Mouse (Mus musculus): ENCODE results near the gene Mon1b.

Gene Mon1b

DNA sequence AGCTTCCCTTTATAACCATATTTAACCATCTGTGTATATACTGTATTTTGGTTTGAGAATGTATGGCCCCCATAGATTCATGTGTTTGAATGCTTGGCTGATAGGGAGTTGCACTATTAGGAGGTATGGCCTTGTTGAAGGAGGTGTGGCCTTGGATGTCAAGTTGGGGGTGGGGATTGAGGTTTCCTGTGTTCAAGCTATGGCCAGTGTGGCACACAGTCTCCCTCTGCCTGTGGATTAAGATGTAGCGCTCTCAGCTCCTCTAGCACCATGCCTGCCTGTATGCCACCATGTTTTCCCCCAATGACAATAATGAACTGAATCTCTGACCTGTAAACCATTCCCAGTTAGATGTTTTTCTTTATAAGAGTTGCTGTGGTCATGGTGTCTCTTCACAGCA lies 24.7 kb downstream of the Mon1b start:
- DNase-seq (ENCODE audit: low read depth, low spot score) = no peak
- Histone ChIP-seq H3K36me3 (ENCODE audit: control insufficient read depth, insufficient read depth, low read length, poor library complexity, severe bottlenecking) (no peaks in the 10 kb centered on the region), H3K27me3 (ENCODE audit: control insufficient read depth, insufficient read depth, low read length, poor library complexity, severe bottlenecking) (no peaks in the 10 kb centered on the region)

DNA sequence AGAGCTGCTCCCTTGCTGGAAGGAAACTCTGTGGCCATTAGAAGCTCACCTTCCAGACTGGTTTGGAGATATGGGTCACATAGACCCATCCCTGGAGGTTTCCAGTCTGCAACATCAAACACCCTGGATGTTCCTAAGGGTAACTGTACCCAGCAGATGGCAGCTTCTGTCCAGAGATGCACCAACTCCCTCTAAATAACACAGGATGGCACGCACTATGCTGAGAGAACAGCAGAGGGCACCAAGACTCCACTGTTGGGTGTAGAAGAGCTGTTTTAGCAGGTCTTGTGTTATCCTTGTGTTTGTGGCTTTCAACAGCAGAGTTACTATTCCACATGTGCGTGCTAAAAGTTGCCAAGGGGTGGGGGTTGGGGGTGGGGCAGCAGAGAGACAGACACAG lies 29.2 kb downstream of the Mon1b start:
- Histone ChIP-seq H3K27me3 (ENCODE audit: control insufficient read depth, insufficient read depth, low read length, poor library complexity, severe bottlenecking) (no peaks in the 10 kb centered on the region), H3K36me3 (ENCODE audit: control insufficient read depth, insufficient read depth, low read length, poor library complexity, severe bottlenecking) (no peaks in the 10 kb centered on the region)
- peak; percentile 32 for DNase-seq (ENCODE audit: low read depth, low spot score)

DNA sequence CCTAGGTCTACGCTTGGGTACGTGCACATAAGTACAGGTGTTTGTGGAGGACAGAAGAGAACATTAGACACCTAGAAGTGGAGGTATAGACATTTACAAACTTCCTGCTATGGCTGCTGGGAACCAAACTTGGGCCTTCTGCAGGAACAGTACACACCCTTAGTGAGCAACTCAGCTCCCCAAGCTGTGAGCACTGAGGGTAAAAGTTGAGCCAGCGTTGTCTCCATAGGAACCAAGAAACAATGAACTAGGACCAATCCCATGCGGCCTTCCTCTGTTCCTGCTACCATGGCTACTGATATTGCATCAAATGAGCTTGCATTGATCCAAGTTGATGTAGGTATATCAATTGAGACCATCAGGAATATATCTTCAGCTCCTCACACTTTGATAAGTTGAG lies 29.6 kb downstream of the Mon1b start:
- no peaks in the 10 kb centered on the region for H3K27me3 ChIP-seq (ENCODE audit: control insufficient read depth, insufficient read depth, low read length, poor library complexity, severe bottlenecking)
- no peaks in the 10 kb centered on the region for H3K36me3 ChIP-seq (ENCODE audit: control insufficient read depth, insufficient read depth, low read length, poor library complexity, severe bottlenecking)
- no peak for DNase-seq (ENCODE audit: low read depth, low spot score)

DNA sequence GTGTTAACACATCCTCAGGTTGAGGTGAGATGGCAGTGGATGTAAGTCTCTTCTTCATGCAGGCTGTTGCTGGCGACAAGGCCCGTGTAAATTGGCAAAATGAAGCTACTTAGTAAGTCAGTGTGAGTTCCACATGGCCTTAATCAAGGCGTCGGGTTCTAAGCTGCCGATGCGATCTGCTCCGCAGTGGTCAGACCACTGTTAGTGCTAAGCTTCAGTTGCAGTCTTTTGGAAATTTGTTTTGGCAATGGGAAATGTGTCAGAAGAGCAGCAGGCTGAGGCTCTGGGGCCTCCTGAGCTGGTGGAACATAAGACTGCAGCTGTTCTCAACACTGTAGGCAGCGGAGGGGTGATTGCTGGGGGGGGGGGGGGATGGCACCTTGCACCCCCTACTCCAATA lies 30.6 kb downstream of the Mon1b start:
- Histone ChIP-seq H3K36me3 (ENCODE audit: control insufficient read depth, insufficient read depth, low read length, poor library complexity, severe bottlenecking) (no peaks in the 10 kb centered on the region), H3K27me3 (ENCODE audit: control insufficient read depth, insufficient read depth, low read length, poor library complexity, severe bottlenecking) (no peaks in the 10 kb centered on the region)
- no peak for DNase-seq (ENCODE audit: low read depth, low spot score)

DNA sequence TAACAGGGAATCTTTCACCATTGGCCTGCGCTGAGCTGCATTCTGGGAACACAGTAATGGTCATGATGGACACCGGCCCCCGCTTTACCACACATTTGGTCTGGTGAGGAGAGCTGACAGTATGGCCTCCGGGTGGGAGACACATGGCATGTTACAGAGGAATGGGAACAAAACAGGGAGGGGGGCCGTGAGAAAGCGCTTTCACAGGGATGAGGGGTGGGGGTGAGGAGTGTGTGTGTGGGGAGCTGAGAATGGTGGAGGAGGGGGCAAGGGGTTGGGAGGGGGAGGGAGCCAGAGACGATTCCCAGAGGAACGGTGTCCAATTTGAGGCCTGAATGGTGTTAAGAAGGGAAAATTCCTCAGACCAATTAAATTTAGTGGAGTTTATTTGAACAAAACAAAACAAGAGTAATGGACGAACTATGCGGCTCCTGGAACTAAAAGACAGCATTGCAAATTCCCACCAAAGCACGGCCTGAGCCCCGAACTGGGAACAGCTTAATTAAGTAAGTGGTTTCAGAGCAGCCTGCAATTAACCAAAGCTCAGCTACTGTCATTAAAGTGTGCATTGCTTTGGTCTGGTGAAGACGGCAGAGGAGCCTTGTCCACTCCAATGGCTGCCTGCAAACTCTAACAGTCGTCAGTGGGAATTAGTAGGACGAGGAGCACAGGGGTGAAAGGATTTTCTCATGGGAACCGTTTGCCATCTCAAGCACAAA lies 31.5 kb downstream of the Mon1b start:
- no peak for DNase-seq (ENCODE audit: low read depth, low spot score)
- Histone ChIP-seq H3K27me3 (ENCODE audit: control insufficient read depth, insufficient read depth, low read length, poor library complexity, severe bottlenecking) (no peaks in the 10 kb centered on the region), H3K36me3 (ENCODE audit: control insufficient read depth, insufficient read depth, low read length, poor library complexity, severe bottlenecking) (no peaks in the 10 kb centered on the region)

DNA sequence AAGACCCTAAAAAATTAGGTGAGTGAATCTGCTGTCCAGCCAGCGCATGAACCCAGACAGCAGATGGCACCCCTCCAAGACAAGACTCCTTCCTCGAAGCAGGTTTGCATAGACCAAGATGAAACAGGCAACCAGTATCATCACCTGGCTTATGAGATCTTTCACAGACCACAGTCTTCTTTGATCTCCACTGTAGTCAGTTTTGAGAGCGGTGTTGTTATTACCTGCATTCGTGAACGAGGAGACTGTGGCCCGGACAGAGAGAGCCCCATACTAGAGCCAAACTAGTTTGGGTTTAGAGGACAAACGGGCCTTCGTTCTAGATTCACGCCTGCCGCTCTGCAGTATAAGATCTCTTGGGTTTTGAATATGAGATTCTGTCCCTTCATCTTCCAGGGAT lies 34.5 kb downstream of the Mon1b start:
- no peak for DNase-seq (ENCODE audit: low read depth, low spot score)
- H3K36me3 ChIP-seq (ENCODE audit: control insufficient read depth, insufficient read depth, low read length, poor library complexity, severe bottlenecking) = no peaks in the 10 kb centered on the region
- H3K27me3 ChIP-seq (ENCODE audit: control insufficient read depth, insufficient read depth, low read length, poor library complexity, severe bottlenecking) = no peaks in the 10 kb centered on the region

DNA sequence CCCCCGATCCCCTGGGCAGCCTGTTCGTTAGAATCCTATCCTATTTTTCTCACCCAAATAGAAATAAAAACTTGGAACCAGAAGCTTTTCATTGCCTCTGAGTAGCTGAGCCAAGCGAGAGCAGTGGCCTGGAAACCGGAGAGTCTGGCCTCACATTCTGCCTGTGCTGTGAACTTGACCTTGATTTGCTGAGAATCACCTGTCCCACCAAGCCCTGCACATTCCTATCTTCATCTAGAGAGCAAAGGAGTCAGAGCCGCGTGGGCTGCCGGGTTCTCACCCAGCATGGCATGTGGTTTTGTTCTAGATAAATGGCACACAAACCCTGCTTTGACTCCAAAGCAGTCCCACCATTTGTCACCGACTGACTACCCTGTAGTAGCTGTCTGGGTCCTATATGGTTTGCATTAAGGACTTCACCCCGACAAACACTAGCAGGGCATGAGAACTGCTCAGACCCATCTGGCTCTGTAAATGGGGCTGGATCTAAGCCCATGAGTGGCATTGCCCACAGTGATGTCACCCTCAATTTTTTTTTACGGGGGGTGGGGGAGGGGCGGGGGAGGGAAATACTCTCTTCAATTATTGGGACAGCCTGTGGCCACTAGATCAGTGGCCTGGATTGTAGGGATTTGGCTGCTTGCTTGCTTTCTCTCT lies 37.3 kb downstream of the Mon1b start:
- no peak for DNase-seq (ENCODE audit: low read depth, low spot score)
- Histone ChIP-seq H3K36me3 (ENCODE audit: control insufficient read depth, insufficient read depth, low read length, poor library complexity, severe bottlenecking) (no peaks in the 10 kb centered on the region), H3K27me3 (ENCODE audit: control insufficient read depth, insufficient read depth, low read length, poor library complexity, severe bottlenecking) (no peaks in the 10 kb centered on the region)

DNA sequence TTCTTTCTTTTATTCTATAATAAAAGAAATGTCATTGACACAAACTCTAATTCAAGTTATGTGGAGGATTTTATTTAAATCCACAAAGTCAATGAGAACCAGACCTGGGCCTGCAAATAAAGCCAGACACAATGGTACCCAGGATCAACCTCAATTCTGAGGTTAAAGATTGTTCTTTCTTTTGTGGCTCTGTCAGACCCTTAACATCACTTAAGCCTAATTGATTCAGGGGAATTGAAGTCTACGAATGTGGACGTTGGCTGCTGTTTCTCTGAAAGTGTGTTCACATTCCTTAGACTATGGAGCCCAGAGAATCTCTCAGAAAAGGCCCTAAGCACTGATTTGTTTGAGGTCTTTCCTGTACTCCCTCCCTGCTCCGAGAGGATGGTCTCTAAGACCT lies 37.9 kb downstream of the Mon1b start:
- no peak for DNase-seq (ENCODE audit: low read depth, low spot score)
- H3K36me3 ChIP-seq (ENCODE audit: control insufficient read depth, insufficient read depth, low read length, poor library complexity, severe bottlenecking) = no peaks in the 10 kb centered on the region

DNA sequence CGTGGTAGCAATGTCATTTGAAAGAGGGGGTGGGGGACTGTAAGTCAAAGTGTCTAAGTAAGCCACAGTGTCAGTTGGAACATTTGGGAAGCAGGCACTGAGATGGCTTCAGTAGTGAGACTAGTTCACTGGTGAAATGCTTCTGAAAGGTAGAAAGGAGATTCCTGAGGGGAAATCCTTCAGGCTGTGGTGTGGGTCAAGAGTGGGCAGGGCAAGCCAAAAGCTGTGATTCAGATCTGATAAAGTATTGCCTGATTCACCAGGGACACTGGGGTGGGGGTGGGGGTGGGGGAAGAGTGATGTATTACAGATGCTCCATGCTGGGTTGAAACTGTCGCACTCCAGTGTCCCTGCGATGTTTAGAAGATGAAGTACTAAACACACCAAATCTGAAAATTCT lies 39.2 kb downstream of the Mon1b start:
- no peaks in the 10 kb centered on the region for H3K27me3 ChIP-seq (ENCODE audit: control insufficient read depth, insufficient read depth, low read length, poor library complexity, severe bottlenecking)
- DNase-seq (ENCODE audit: low read depth, low spot score) = no peak
- H3K36me3 ChIP-seq (ENCODE audit: control insufficient read depth, insufficient read depth, low read length, poor library complexity, severe bottlenecking) = no peaks in the 10 kb centered on the region

More for the DNA sequence above, 37.9 kb downstream of the Mon1b start:
- H3K27me3 ChIP-seq (ENCODE audit: control insufficient read depth, insufficient read depth, low read length, poor library complexity, severe bottlenecking) = no peaks in the 10 kb centered on the region

DNA sequence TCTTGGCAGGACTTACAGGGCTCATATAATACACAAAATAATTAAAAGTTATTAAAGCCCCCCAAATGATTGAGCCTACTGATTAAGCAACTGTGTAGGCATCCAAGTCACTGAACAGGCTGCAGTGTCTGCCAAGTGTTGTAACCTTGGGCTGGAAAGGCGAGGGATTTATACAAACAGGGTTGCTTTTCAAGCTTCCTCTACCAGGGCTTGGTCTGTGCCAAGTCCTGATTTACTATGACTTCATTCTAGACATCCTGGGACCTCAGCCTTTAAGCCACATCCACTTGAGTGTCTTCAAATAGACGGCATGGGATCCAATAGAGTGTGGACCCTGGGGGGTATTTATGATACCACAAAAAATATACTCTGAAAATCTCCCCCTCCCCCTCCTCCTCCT lies 39.9 kb downstream of the Mon1b start:
- no peaks in the 10 kb centered on the region for H3K27me3 ChIP-seq (ENCODE audit: control insufficient read depth, insufficient read depth, low read length, poor library complexity, severe bottlenecking)
- no peak for DNase-seq (ENCODE audit: low read depth, low spot score)
- H3K36me3 ChIP-seq (ENCODE audit: control insufficient read depth, insufficient read depth, low read length, poor library complexity, severe bottlenecking) = no peaks in the 10 kb centered on the region

DNA sequence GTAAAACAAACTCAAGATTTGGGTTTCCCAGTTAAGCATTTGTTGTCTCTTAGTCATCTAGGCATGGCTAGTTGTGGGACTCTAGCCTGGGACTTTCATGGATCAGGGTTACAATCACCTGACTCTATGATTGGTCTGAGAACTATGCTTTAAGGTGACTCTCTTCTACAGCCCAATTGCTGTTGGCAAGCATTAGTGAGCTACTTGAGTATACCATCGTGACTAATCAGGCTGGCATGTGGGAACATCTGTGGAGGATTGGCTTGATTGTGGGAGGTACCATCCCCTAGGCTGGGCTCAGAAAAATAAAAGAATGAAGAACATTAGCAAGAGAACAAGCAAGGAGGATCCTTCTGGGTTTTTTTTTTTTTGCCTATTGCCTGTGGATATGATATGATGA lies 41.4 kb downstream of the Mon1b start:
- DNase-seq (ENCODE audit: low read depth, low spot score) = no peak
- Histone ChIP-seq H3K27me3 (ENCODE audit: control insufficient read depth, insufficient read depth, low read length, poor library complexity, severe bottlenecking) (no peaks in the 10 kb centered on the region), H3K36me3 (ENCODE audit: control insufficient read depth, insufficient read depth, low read length, poor library complexity, severe bottlenecking) (no peaks in the 10 kb centered on the region)

DNA sequence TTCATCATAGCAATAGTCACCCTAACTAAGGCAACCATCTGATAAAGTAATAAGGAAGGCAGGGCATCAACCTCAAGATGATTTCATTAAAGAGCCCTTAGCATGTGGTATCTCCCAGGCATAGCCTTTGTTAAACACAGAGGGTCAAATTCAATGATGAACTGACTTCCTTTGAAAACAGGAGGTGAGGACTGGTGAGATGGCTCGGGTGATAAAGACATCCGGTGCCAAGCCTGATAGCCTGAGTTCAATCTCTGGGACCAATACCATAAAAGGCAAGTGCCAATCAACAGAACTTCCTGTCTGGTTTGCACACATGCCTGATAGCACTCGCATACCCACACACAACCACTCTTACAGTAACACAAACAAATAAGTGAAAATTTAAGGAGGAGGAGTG lies 44.0 kb downstream of the Mon1b start:
- no peaks in the 10 kb centered on the region for H3K36me3 ChIP-seq (ENCODE audit: control insufficient read depth, insufficient read depth, low read length, poor library complexity, severe bottlenecking)
- DNase-seq (ENCODE audit: low read depth, low spot score) = no peak
- H3K27me3 ChIP-seq (ENCODE audit: control insufficient read depth, insufficient read depth, low read length, poor library complexity, severe bottlenecking) = no peaks in the 10 kb centered on the region

DNA sequence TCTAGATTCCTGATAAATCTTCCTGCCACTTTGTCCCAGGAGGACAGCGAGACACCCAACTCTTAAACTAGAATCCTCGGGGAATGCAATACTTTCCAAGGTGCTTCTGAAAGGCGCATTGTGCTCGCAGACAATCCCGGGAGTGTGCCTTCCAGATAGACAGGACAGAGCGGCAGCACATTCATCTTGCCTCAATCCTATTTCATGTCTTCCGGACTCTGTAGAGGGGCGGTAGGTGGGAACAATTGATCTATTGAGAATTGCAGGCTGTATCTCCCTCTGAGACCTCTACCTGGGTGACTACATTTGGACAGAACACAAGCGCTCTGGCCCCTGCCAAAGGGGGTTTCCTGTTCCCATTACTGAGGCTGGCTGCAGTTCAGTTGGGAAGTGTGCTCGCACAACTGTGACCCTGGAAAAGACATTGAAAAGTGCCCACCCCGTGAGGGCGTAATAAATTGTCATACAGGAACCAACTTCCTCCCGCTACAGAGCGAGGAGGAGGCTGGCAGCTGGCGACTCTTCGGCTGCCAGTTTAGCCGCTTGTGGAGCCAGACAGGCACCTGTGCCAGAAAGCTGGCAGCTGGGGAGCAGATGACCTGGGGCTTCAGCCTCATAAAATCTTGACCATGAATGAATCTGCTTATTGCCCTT lies 52.6 kb downstream of the Mon1b start:
- H3K36me3 ChIP-seq (ENCODE audit: control insufficient read depth, insufficient read depth, low read length, poor library complexity, severe bottlenecking) = no peaks in the 10 kb centered on the region
- no peak for DNase-seq (ENCODE audit: low read depth, low spot score)
- H3K27me3 ChIP-seq (ENCODE audit: control insufficient read depth, insufficient read depth, low read length, poor library complexity, severe bottlenecking) = no peaks in the 10 kb centered on the region

DNA sequence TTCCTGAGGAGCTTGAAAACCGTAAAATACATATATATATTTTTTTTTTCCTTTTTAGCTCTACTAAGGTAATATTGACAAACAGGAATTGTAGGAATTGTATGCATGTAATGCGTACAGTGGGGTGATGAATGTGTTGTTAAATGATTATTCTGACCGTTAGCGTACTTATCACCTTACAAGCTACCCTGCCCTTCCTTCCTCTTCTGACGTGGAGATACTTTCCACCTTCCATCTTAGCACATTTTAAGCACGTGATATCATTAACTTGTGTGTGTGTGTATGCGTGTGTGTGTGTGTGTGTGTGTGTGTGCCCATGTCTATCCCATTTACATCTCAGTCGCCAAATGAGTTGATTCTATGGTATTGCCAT lies 53.1 kb downstream of the Mon1b start:
- no peak for DNase-seq (ENCODE audit: low read depth, low spot score)
- H3K27me3 ChIP-seq (ENCODE audit: control insufficient read depth, insufficient read depth, low read length, poor library complexity, severe bottlenecking) = no peaks in the 10 kb centered on the region
- H3K36me3 ChIP-seq (ENCODE audit: control insufficient read depth, insufficient read depth, low read length, poor library complexity, severe bottlenecking) = no peaks in the 10 kb centered on the region

DNA sequence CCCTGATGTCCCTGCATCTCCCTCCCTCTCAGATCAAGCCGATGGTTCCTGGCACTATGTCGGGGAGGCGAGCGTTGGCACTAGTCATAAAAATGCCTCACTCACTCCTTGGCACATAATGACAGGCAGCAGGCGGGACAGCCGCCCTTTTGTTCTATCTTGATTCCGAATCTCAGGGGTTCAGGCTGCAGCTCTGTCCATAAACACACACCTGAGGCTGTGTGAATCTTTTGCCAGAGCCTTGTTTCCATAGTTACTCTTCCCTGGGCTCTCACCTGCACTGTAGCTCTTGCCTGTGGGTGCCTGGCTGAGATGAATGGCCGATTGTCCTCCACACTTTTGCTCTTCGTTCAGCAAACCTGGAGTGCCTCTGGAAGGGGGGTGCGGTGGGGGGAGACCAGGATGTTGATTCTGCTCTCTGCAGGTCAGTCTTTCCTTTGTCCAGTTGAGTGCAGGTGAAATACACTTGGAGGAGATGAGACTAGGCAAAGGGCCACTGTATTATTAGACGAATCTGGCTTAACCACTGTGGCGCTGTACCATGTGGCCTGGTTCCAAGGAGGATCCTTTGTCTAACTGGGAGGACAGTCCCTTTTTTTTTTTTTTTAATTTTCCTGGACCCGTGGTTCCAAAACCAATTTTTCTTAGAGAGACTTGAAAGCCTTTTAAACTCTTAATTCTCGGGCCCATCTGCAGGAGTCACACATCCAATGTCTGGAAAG lies 56.4 kb downstream of the Mon1b start:
- no peaks in the 10 kb centered on the region for H3K36me3 ChIP-seq (ENCODE audit: control insufficient read depth, insufficient read depth, low read length, poor library complexity, severe bottlenecking)
- no peak for DNase-seq (ENCODE audit: low read depth, low spot score)
- H3K27me3 ChIP-seq (ENCODE audit: control insufficient read depth, insufficient read depth, low read length, poor library complexity, severe bottlenecking) = no peaks in the 10 kb centered on the region
